Mouse (Mus musculus) ovary, adult 18-20 months (tissue): Measurements from ENCODE around the gene Atp5g1.
"Not testable (repeated sequence)": the region's sequence is repeated elsewhere in the genome, so short reads cannot be mapped to it uniquely, and the experiment has no call there.

ENCODE experiments used
- DNase-seq: peaks from one replicate; pipeline ENCODE4 v3.0.0; 2022; ENCODE audit warnings: low spot score, mixed read lengths

Gene Atp5g1

GRCm38 (mm10) chr11:96075509-96076220 lies at the start of gene Atp5g1:
TSS of gene Atp5g1 (minus strand) at chr11:96075670.
- peak; percentile 100 for DNase-seq

- DNase-seq = peak; percentile 39
Observed at GRCm38 (mm10) chr11:96124052-96124914, 48.8 kb upstream of the Atp5g1 start.

- DNase-seq = not testable (repeated sequence)
Observed at GRCm38 (mm10) chr11:96122806-96123205, 47.3 kb upstream of the Atp5g1 start.

- DNase-seq = no peak
Observed at GRCm38 (mm10) chr11:96119401-96119800, 43.9 kb upstream of the Atp5g1 start.

- DNase-seq = not testable (repeated sequence)
Observed at GRCm38 (mm10) chr11:96116925-96117324, 41.5 kb upstream of the Atp5g1 start.

- DNase-seq = no peak
Observed at GRCm38 (mm10) chr11:96116116-96116515, 40.6 kb upstream of the Atp5g1 start.

GRCm38 (mm10) chr11:96115416-96115815 lies 39.9 kb upstream of the Atp5g1 start:
- no peak for DNase-seq

GRCm38 (mm10) chr11:96114077-96114476 lies 38.6 kb upstream of the Atp5g1 start:
- no peak for DNase-seq

GRCm38 (mm10) chr11:96111751-96112150 lies 36.3 kb upstream of the Atp5g1 start, which contains the start of gene Calcoco2:
TSS of gene Calcoco2 (minus strand) at chr11:96111964.
- no peak for DNase-seq

GRCm38 (mm10) chr11:96110950-96111349 lies 35.5 kb upstream of the Atp5g1 start:
- DNase-seq = not testable (repeated sequence)

- no peak for DNase-seq
Observed at GRCm38 (mm10) chr11:96108376-96108775, 32.9 kb upstream of the Atp5g1 start.

GRCm38 (mm10) chr11:96093361-96093760 lies 17.9 kb upstream of the Atp5g1 start:
- no peak for DNase-seq

GRCm38 (mm10) chr11:96092674-96093291 lies 17.3 kb upstream of the Atp5g1 start:
- DNase-seq = no peak

GRCm38 (mm10) chr11:96091073-96091472 lies 15.6 kb upstream of the Atp5g1 start:
- no peak for DNase-seq

- no peak for DNase-seq
Observed at GRCm38 (mm10) chr11:96087981-96088380, 12.5 kb upstream of the Atp5g1 start.

GRCm38 (mm10) chr11:96082682-96083081 lies 7.2 kb upstream of the Atp5g1 start:
- DNase-seq = no peak

- DNase-seq = no peak
Observed at GRCm38 (mm10) chr11:96080736-96081135, 5.3 kb upstream of the Atp5g1 start.

- no peak for DNase-seq
Observed at GRCm38 (mm10) chr11:96076221-96077105, 993 bp upstream of the Atp5g1 start.

GRCm38 (mm10) chr11:96075177-96075508 lies 327 bp downstream of the Atp5g1 start:
- no peak for DNase-seq

- no peak for DNase-seq
Observed at GRCm38 (mm10) chr11:96074351-96075176, 906 bp downstream of the Atp5g1 start.
